Mouse (Mus musculus) MEL (cell line): Measurements from ENCODE around the gene Mcat. TPM values are rescaled to one million over a fixed set of nuclear protein-coding genes. Genes with fewer than 3 reads are reported as not detected.
A peak's percentile ranks its signal among the peaks of the same experiment; 100 is the strongest.

Experiments used
- DNase-seq: peaks from one replicate; pipeline ENCODE4 v3.0.0; 2011; ENCODE audit warnings: low read depth, low spot score
- H3K27ac ChIP-seq: 2 replicates; pipeline ENCODE4 v1.5.1; 2012; ENCODE audit warnings: low read depth, mild to moderate bottlenecking, control low read depth, low read length, moderate library complexity; ENCODE audit not compliant: control insufficient read depth
- H3K27me3 ChIP-seq, 2 experiments: fragments of 150-350 bp in 1 of 2; sonication (generic) in 1 of 2; 2 replicates each; pipeline ENCODE4 v1.6.1; 2012; ENCODE audit warnings: low read length in 2 of 2, mild to moderate bottlenecking in 2 of 2, improper control_type of control experiment in 1 of 2, moderate library complexity in 1 of 2; ENCODE audit not compliant: insufficient read depth in 2 of 2, control insufficient read depth in 1 of 2
- H3K36me3 ChIP-seq, 2 experiments: 2 replicates each; pipeline ENCODE4 v1.6.1; 2012 to 2014; ENCODE audit warnings: low read length in 2 of 2, improper control_type of control experiment in 1 of 2, inconsistent platforms in 1 of 2, mild to moderate bottlenecking in 1 of 2; ENCODE audit not compliant: insufficient read depth in 2 of 2, control insufficient read depth in 1 of 2
- H3K4me1 ChIP-seq, 2 experiments: fragments of 150-350 bp in 1 of 2; sonication (generic) in 1 of 2; 2 replicates each; pipeline ENCODE4 v1.6.1; 2012; ENCODE audit warnings: low read length in 2 of 2, improper control_type of control experiment in 1 of 2, mild to moderate bottlenecking in 1 of 2; ENCODE audit not compliant: insufficient read depth in 2 of 2, control insufficient read depth in 1 of 2
- H3K4me3 ChIP-seq, 2 experiments: fragments of 150-350 bp in 1 of 2; sonication (generic) in 1 of 2; 2 replicates each; pipeline ENCODE4 v1.5.1; 2012; ENCODE audit warnings: low read depth in 2 of 2, low read length in 2 of 2, mild to moderate bottlenecking in 2 of 2, moderate library complexity in 2 of 2, control low read depth in 1 of 2, improper control_type of control experiment in 1 of 2; ENCODE audit not compliant: control insufficient read depth in 1 of 2, insufficient read depth in 1 of 2
- H3K79me2 ChIP-seq: 2 replicates; pipeline ENCODE4 v1.6.1; 2012; ENCODE audit warnings: mild to moderate bottlenecking, low read length, moderate library complexity; ENCODE audit not compliant: control insufficient read depth, poor library complexity, insufficient read depth
- H3K9ac ChIP-seq: 2 replicates; pipeline ENCODE4 v1.6.1; 2012; ENCODE audit warnings: low read depth, mild to moderate bottlenecking, control low read depth, low read length, moderate library complexity; ENCODE audit not compliant: control insufficient read depth, poor library complexity, severe bottlenecking
- H3K9me3 ChIP-seq: fragments of 150-350 bp; sonication (generic); replicated peaks from 2 replicates; pipeline ENCODE4 v1.6.1; 2012; ENCODE audit warnings: mild to moderate bottlenecking, low read length, improper control_type of control experiment, moderate library complexity; ENCODE audit not compliant: insufficient read depth
- CHD1 ChIP-seq: IDR thresholded peaks from 2 replicates; pipeline ENCODE4 v1.6.1; 2012; ENCODE audit warnings: low read depth, mild to moderate bottlenecking, inconsistent platforms, low read length, improper control_type of control experiment
- CHD2 ChIP-seq: IDR thresholded peaks from 2 replicates; pipeline ENCODE4 v1.6.1; 2011; ENCODE audit warnings: low read length, improper control_type of control experiment
- EP300 ChIP-seq, 2 experiments: IDR thresholded peaks; 2 replicates each; pipeline ENCODE4 v1.6.1; 2011; ENCODE audit warnings: improper control_type of control experiment in 2 of 2, low read length in 2 of 2, low read depth in 1 of 2, mild to moderate bottlenecking in 1 of 2
- ETS1 ChIP-seq: IDR thresholded peaks from 2 replicates; pipeline ENCODE4 v1.6.1; 2012; ENCODE audit warnings: low read depth, mild to moderate bottlenecking, inconsistent platforms, low read length, improper control_type of control experiment, moderate library complexity
- KAT2A ChIP-seq: conservative IDR thresholded peaks from 2 replicates; pipeline ENCODE4 v1.6.1; 2012; ENCODE audit warnings: low read depth, low read length, improper control_type of control experiment, inconsistent platforms
- MYB ChIP-seq: IDR thresholded peaks from 2 replicates; pipeline ENCODE4 v1.6.1; 2011; ENCODE audit warnings: mild to moderate bottlenecking, low read depth, low read length, improper control_type of control experiment
- RAD21 ChIP-seq: IDR thresholded peaks from 2 replicates; pipeline ENCODE4 v1.6.1; 2011; ENCODE audit warnings: mild to moderate bottlenecking, low read depth, low read length, improper control_type of control experiment
- SIN3A ChIP-seq: IDR thresholded peaks from 2 replicates; pipeline ENCODE4 v1.6.1; 2012; ENCODE audit warnings: low read length, improper control_type of control experiment, inconsistent platforms
- TBP ChIP-seq: IDR thresholded peaks from 2 replicates; pipeline ENCODE4 v1.8.0; 2011; ENCODE audit warnings: low read depth, low read length, improper control_type of control experiment
- TCF12 ChIP-seq: IDR thresholded peaks from 2 replicates; pipeline ENCODE4 v1.6.1; 2014; ENCODE audit warnings: low read depth, mild to moderate bottlenecking, inconsistent platforms, low read length, improper control_type of control experiment, moderate library complexity
- UBTF ChIP-seq: IDR thresholded peaks from 2 replicates; pipeline ENCODE4 v1.6.1; 2012; ENCODE audit warnings: low read depth, mild to moderate bottlenecking, inconsistent platforms, low read length, improper control_type of control experiment, moderate library complexity, borderline replicate concordance; ENCODE audit not compliant: insufficient read depth
- ZNF384 ChIP-seq: IDR thresholded peaks from 2 replicates; pipeline ENCODE4 v1.6.1; 2012; ENCODE audit warnings: low read depth, mild to moderate bottlenecking, inconsistent platforms, low read length, improper control_type of control experiment
- polyA plus RNA-seq, 2 experiments: library from polyadenylated mRNA; stranded (reverse) in 1 of 2; unstranded in 1 of 2; fragments of >175 nt in 1 of 2; fragments of >200 nt in 1 of 2; gene quantifications; 2 replicates each; pipeline versions ENCODE4 v1.2.1 to v1.2.4; 2012; ENCODE audit warnings: low replicate concordance in 2 of 2, low read depth in 1 of 2; ENCODE audit not compliant: insufficient read length in 2 of 2, insufficient read depth in 1 of 2, missing spikeins in 1 of 2
- total RNA-seq: library from RNA; depleted of rRNA; stranded (reverse); fragments of 300-350 nt; gene quantifications from 2 replicates; pipeline ENCODE4 v1.2.3, GENCODE M21; 2012

Mcat gene
- total and polyA plus RNA-seq, 3 experiments = 28.8 to 35.9 TPM; not detected in 1

DNA sequence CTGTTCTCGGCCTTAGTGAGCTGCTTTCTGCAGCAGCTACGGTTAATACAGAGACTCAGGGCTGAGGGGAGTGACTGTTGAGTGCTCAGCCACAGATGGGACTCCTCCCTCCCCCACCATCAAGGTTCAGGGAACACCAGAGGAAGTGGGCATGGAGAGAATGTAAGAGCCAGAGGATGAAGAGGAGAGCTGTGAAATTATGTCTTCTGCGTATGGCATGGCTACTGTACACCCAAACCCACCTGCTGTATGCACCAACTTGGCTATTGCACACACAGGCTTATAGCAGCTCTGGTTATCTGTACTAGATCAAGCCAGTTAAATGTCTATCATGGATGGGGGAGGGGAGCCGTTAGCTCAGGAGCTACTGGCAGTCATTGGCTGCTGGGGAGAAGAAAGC lies 37.6 kb upstream of the Mcat start:
- 0 out of 2 replicates have a peak overlapping the region, but pooled peaks have one; percentile 33 for H3K27ac ChIP-seq
- H3K36me3 ChIP-seq = peaks cover 0 to 7% of the 10 kb centered on the region in 2 experiments; a peak in 2 of 4 replicates
- no peaks in the 10 kb centered on the region for H3K79me2 ChIP-seq
- peak; percentile 44 for DNase-seq
- H3K9me3 ChIP-seq = no peaks in the 10 kb centered on the region
- H3K4me3 ChIP-seq = no peak overlapping the region
- H3K9ac ChIP-seq = no peak overlapping the region
- no peaks in the 10 kb centered on the region for H3K27me3 ChIP-seq
- TF ChIP-seq MYB (peak; percentile 85), CHD2 (peak; percentile 47; the same call in 1 of the 2 replicates), TBP (peak; percentile 34; the same call in 1 of the 2 replicates), ETS1 (peak; percentile 61), SIN3A (peak; percentile 41; the same call in 1 of the 2 replicates), RAD21 (no peak), UBTF (no peak), EP300 (IDR thresholded peaks at IDR 0.05; ENCODE audit: low read depth in 1 of 2, low read length in 2 of 2) (peak; percentile 56 to 73), TCF12 (peak; percentile 61)
- H3K4me1 ChIP-seq = peaks cover 9 to 17% of the 10 kb centered on the region in 2 experiments

DNA sequence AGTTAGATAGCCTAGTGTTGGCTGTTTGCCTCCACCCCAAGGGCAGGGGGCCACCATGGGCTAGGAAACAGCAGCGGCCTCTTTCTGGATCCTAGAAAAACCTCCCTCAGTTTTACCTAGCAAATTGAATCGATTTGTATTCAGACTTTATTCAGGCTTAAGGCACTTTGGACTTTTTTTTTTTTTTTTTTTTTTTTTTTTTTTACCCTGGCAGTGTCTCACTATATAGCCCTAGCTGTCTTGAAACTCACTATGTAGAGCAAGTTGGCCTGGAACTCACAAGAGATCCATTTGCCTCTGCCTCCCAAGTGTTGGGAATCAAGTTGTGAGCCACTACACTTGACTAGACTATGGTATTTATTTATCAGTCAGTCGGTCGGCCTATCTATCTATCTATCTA lies 33.2 kb upstream of the Mcat start:
- H3K4me3 ChIP-seq = no peak overlapping the region
- peaks cover 29% of the 10 kb centered on the region for H3K79me2 ChIP-seq
- no peak for DNase-seq
- H3K36me3 ChIP-seq = peaks cover 0 to 22% of the 10 kb centered on the region in 2 experiments; a peak in 2 of 4 replicates
- no peak overlapping the region for H3K9ac ChIP-seq
- H3K27me3 ChIP-seq = no peaks in the 10 kb centered on the region
- no peaks in the 10 kb centered on the region for H3K9me3 ChIP-seq
- no peak overlapping the region for H3K27ac ChIP-seq
- TF ChIP-seq ZNF384 (peak; percentile 59; the same call in 1 of the 2 replicates), MYB (no peak)
- TF ChIP-seq, all 39 proteins: peak for 1
- H3K4me1 ChIP-seq = peaks cover 27% of the 10 kb centered on the region in 2 experiments

DNA sequence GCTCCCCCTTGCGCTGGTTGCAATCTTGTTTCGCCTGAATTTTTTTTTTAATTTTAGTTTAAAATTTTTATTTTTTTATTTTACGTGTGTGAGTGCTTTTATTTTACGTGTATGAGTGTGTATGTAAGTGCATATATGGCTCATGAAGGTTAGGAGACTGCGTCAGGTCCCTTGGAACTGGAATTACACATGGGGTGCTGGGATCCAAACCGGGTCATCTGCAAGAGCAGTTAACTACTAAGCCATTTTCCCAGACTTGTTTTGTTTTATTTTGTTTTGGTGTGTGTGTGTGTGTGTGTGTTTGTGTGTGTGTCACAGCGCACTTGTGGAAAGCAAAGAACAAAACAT lies 31.8 kb upstream of the Mcat start:
- peak overlapping the region; percentile 59 to 89 for H3K4me3 ChIP-seq
- peak overlapping the region; percentile 24 for H3K27ac ChIP-seq
- TF ChIP-seq TBP = 0 out of 2 replicates have a peak, but pooled peaks have one; percentile 0
- TF ChIP-seq CHD1 = 0 out of 2 replicates have a peak, but pooled peaks have one; percentile 58
- no peak for TF ChIP-seq KAT2A
- TF ChIP-seq RAD21 = no peak
- H3K36me3 ChIP-seq = peaks cover 1 to 20% of the 10 kb centered on the region in 2 experiments; a peak in 3 of 4 replicates
- no peaks in the 10 kb centered on the region for H3K27me3 ChIP-seq
- peaks cover 41% of the 10 kb centered on the region for H3K79me2 ChIP-seq
- H3K9me3 ChIP-seq = no peaks in the 10 kb centered on the region
- no peak for DNase-seq
- peaks cover 17 to 23% of the 10 kb centered on the region in 2 experiments for H3K4me1 ChIP-seq
- H3K9ac ChIP-seq = peak overlapping the region; percentile 70
